Mouse (Mus musculus) CH12.LX (cell line): Measurements from ENCODE around the gene Cyp2g1. TPM values are rescaled to one million over a fixed set of nuclear protein-coding genes. Genes with fewer than 3 reads are reported as not detected.

Experiments used
- DNase-seq: peaks from one replicate; pipeline ENCODE4 v3.0.0-alpha.2; 2013; ENCODE audit errors: extremely low read depth
- H3K27ac ChIP-seq: 2 replicates; pipeline ENCODE4 v1.5.1; 2012; ENCODE audit warnings: low read depth, mild to moderate bottlenecking, control low read depth, moderate library complexity; ENCODE audit not compliant: insufficient read depth
- H3K27me3 ChIP-seq: replicated peaks from 2 replicates; pipeline ENCODE3; 2012; ENCODE audit warnings: inconsistent platforms
- H3K36me3 ChIP-seq, 2 experiments: replicated peaks in 1 of 2; 2 replicates each; pipeline versions ENCODE3 to v1.6.1; 2012; ENCODE audit warnings: inconsistent platforms in 1 of 2, low read length in 1 of 2, mild to moderate bottlenecking in 1 of 2, mixed read lengths in 1 of 2, moderate library complexity in 1 of 2; ENCODE audit not compliant: control insufficient read depth in 1 of 2, insufficient read depth in 1 of 2
- H3K4me1 ChIP-seq, 2 experiments: 2 replicates each; pipeline ENCODE4 v1.6.1; 2012; ENCODE audit warnings: inconsistent platforms in 1 of 2, moderate library complexity in 1 of 2; ENCODE audit not compliant: insufficient read depth in 2 of 2, control insufficient read depth in 1 of 2
- H3K4me2 ChIP-seq: 2 replicates; pipeline ENCODE4 v1.6.1; 2012; ENCODE audit warnings: low read depth, mild to moderate bottlenecking, control low read depth; ENCODE audit not compliant: poor library complexity, insufficient read depth, severe bottlenecking
- H3K4me3 ChIP-seq, 3 experiments: fragments of 150-350 bp in 1 of 3; sonication (generic) in 1 of 3; replicated peaks in 1 of 3; 2 replicates each; pipeline versions ENCODE3 to v1.5.1; 2011 to 2012; ENCODE audit warnings: low read depth in 2 of 3, low read length in 2 of 3, mild to moderate bottlenecking in 2 of 3, moderate library complexity in 2 of 3, control low read depth in 1 of 3, improper control_type of control experiment in 1 of 3, inconsistent platforms in 1 of 3, mixed read lengths in 1 of 3; ENCODE audit not compliant: poor library complexity in 1 of 3
- H3K79me2 ChIP-seq: replicated peaks from 2 replicates; pipeline ENCODE4 v1.6.1; 2012; ENCODE audit warnings: mild to moderate bottlenecking, moderate library complexity; ENCODE audit not compliant: control insufficient read depth, poor library complexity, insufficient read depth, severe bottlenecking; ENCODE audit errors: extremely low read depth
- H3K9ac ChIP-seq: 2 replicates; pipeline ENCODE4 v1.6.1; 2012; ENCODE audit warnings: low read depth, mild to moderate bottlenecking, control low read depth, moderate library complexity; ENCODE audit not compliant: insufficient read depth
- H3K9me3 ChIP-seq: replicated peaks from 2 replicates; pipeline ENCODE3; 2012; ENCODE audit warnings: low read length, inconsistent platforms, mixed read lengths
- BHLHE40 ChIP-seq: IDR thresholded peaks from 2 replicates; pipeline ENCODE4 v1.6.1; 2011; ENCODE audit warnings: mild to moderate bottlenecking, low read depth, low read length, improper control_type of control experiment
- CTCF ChIP-seq, 2 experiments: IDR thresholded peaks in 1 of 2; conservative IDR thresholded peaks in 1 of 2; 2 replicates each; pipeline ENCODE4 v1.5.1; 2011 to 2012; ENCODE audit warnings: low read depth in 2 of 2, low read length in 2 of 2, improper control_type of control experiment in 1 of 2, inconsistent platforms in 1 of 2, mild to moderate bottlenecking in 1 of 2, moderate library complexity in 1 of 2
- ELF1 ChIP-seq: IDR thresholded peaks from 2 replicates; pipeline ENCODE4 v1.6.1; 2014; ENCODE audit warnings: low read depth, mild to moderate bottlenecking, inconsistent platforms, low read length, improper control_type of control experiment
- ETS1 ChIP-seq: conservative IDR thresholded peaks from 2 replicates; pipeline ENCODE4 v1.6.1; 2012; ENCODE audit warnings: low read depth, mild to moderate bottlenecking, inconsistent platforms, low read length, improper control_type of control experiment, moderate library complexity
- GABPA ChIP-seq: IDR thresholded peaks from 2 replicates; pipeline ENCODE4 v1.6.1; 2012; ENCODE audit warnings: low read depth, low read length, improper control_type of control experiment, inconsistent platforms; ENCODE audit not compliant: insufficient replicate concordance
- IRF4 ChIP-seq: IDR thresholded peaks from 2 replicates; pipeline ENCODE4 v1.6.1; 2014; ENCODE audit warnings: low read depth, mild to moderate bottlenecking, inconsistent platforms, low read length, improper control_type of control experiment
- JUND ChIP-seq: conservative IDR thresholded peaks from 2 replicates; pipeline ENCODE4 v1.6.1; 2011; ENCODE audit warnings: low read depth, low read length, improper control_type of control experiment
- MAFK ChIP-seq: IDR thresholded peaks from 2 replicates; pipeline ENCODE4 v1.6.1; 2011; ENCODE audit warnings: low read length, improper control_type of control experiment; ENCODE audit not compliant: insufficient replicate concordance
- MAX ChIP-seq: IDR thresholded peaks from 2 replicates; pipeline ENCODE4 v1.6.1; 2011; ENCODE audit warnings: low read length, improper control_type of control experiment
- MXI1 ChIP-seq: IDR thresholded peaks from 2 replicates; pipeline ENCODE4 v1.6.1; 2011; ENCODE audit warnings: mild to moderate bottlenecking, low read depth, low read length, improper control_type of control experiment
- MYC ChIP-seq: IDR thresholded peaks from 2 replicates; pipeline ENCODE4 v1.6.1; 2011; ENCODE audit warnings: low read depth, mild to moderate bottlenecking, improper control_type of control experiment, low read length
- NRF1 ChIP-seq: IDR thresholded peaks from 2 replicates; pipeline ENCODE4 v1.6.1; 2014; ENCODE audit warnings: low read depth, mild to moderate bottlenecking, inconsistent platforms, low read length, improper control_type of control experiment, moderate library complexity
- PAX5 ChIP-seq: IDR thresholded peaks from 2 replicates; pipeline ENCODE4 v1.6.1; 2012; ENCODE audit warnings: low read length, inconsistent platforms, mixed read lengths
- POLR2A ChIP-seq: IDR thresholded peaks from 2 replicates; pipeline ENCODE4 v1.6.1; 2011; ENCODE audit warnings: low read depth, mild to moderate bottlenecking, improper control_type of control experiment, low read length
- POLR2AphosphoS2 ChIP-seq: IDR thresholded peaks from 2 replicates; pipeline ENCODE4 v1.6.1; 2011; ENCODE audit warnings: low read depth, low read length, improper control_type of control experiment
- RAD21 ChIP-seq: IDR thresholded peaks from 2 replicates; pipeline ENCODE4 v1.6.1; 2011; ENCODE audit warnings: low read depth, mild to moderate bottlenecking, low read length, improper control_type of control experiment, moderate library complexity
- SIN3A ChIP-seq: IDR thresholded peaks from 2 replicates; pipeline ENCODE4 v1.6.1; 2012; ENCODE audit warnings: low read length, improper control_type of control experiment, inconsistent platforms
- SMC3 ChIP-seq: IDR thresholded peaks from 2 replicates; pipeline ENCODE4 v1.6.1; 2011; ENCODE audit warnings: low read depth, low read length, improper control_type of control experiment
- TBP ChIP-seq: conservative IDR thresholded peaks from 2 replicates; pipeline ENCODE4 v1.6.1; 2011; ENCODE audit warnings: low read depth, low read length, improper control_type of control experiment
- TCF12 ChIP-seq: IDR thresholded peaks from 2 replicates; pipeline ENCODE4 v1.6.1; 2014; ENCODE audit warnings: low read depth, mild to moderate bottlenecking, inconsistent platforms, low read length, improper control_type of control experiment
- USF2 ChIP-seq: conservative IDR thresholded peaks from 2 replicates; pipeline ENCODE4 v1.6.1; 2011; ENCODE audit warnings: low read depth, low read length, improper control_type of control experiment
- ZMIZ1 ChIP-seq: IDR thresholded peaks from 2 replicates; pipeline ENCODE4 v1.6.1; 2012; ENCODE audit warnings: low read depth, mild to moderate bottlenecking, inconsistent platforms, low read length, improper control_type of control experiment
- ZNF384 ChIP-seq: IDR thresholded peaks from 2 replicates; pipeline ENCODE4 v1.6.1; 2012; ENCODE audit warnings: low read depth, low read length, improper control_type of control experiment, inconsistent platforms
- dilution Hi-C: fragments of 300-500 bp; cut with MboI; formaldehyde crosslinking; loops from 2 replicates; pipeline ENCODE4 v1.14.3; 2020; ENCODE audit warnings: low sequenced_read_pairs; ENCODE audit not compliant: extremely low pct_unique_long_range_greater_than_20kb, extremely low pct_ligation_motif_present
- in situ Hi-C: fragments of 300-500 bp; cut with MboI; formaldehyde crosslinking; loops from 3 replicates; pipeline ENCODE4 v1.14.3; 2019; ENCODE audit warnings: low sequenced_read_pairs, low pct_ligation_motif_present, low pct_unique_long_range_greater_than_20kb, mixed read lengths
- polyA plus RNA-seq: library from polyadenylated mRNA; unstranded; fragments of >175 nt; gene quantifications from 2 replicates; pipeline ENCODE4 v1.2.1, GENCODE M21; 2012; ENCODE audit warnings: low read depth; ENCODE audit not compliant: insufficient read length
- total RNA-seq, 2 experiments: library from RNA; depleted of rRNA; stranded (reverse); fragments of 300-350 nt in 1 of 2; fragments of >200 nt in 1 of 2; gene quantifications; 2 replicates each; pipeline ENCODE4 v1.2.3; 2012 to 2014

Cyp2g1 gene
- total and polyA plus RNA-seq, 3 experiments: 0.34 TPM; not detected in 2

- TF ChIP-seq CTCF (conservative IDR thresholded peaks at IDR 0.05 in 1 of 2, IDR thresholded peaks at IDR 0.05 in 1 of 2; ENCODE audit: low read depth in 2 of 2, low read length in 2 of 2) (peak; percentile 86 to 95), ZMIZ1 (no peak), ETS1 (no peak), IRF4 (peak; percentile 42; the same call in 1 of the 2 replicates), POLR2A (no peak), TCF12 (0 out of 2 replicates have a peak, but pooled peaks have one; percentile 12)
These were observed 30.2 kb upstream of the Cyp2g1 start (continued) for GRCm38 (mm10) chr7:26778474-26778873.

- no peaks in the 10 kb centered on the region for H3K36me3 ChIP-seq
- dilution Hi-C loops: no loop called here
These were observed 28.8 kb upstream of the Cyp2g1 start for GRCm38 (mm10) chr7:26779799-26780416.

GRCm38 (mm10) chr7:26780510-26780909 lies 28.2 kb upstream of the Cyp2g1 start:
- DNase-seq: peak; percentile 74
- peaks cover 2% of the 10 kb centered on the region for H3K27me3 ChIP-seq
- H3K4me1 ChIP-seq: peaks cover 37 to 52% of the 10 kb centered on the region in 2 experiments
- TF ChIP-seq MAX: peak; percentile 42; the same call in 1 of the 2 replicates
- TF ChIP-seq POLR2AphosphoS2: no peak
- TF ChIP-seq BHLHE40: peak; percentile 97
- TF ChIP-seq JUND: no peak
- no peak; the same call in 1 of the 2 replicates for TF ChIP-seq ELF1
- peak; percentile 34; the same call in 1 of the 2 replicates for TF ChIP-seq POLR2A
- peak; percentile 12; the same call in 1 of the 2 replicates for TF ChIP-seq IRF4
- TF ChIP-seq CTCF (conservative IDR thresholded peaks at IDR 0.05 in 1 of 2, IDR thresholded peaks at IDR 0.05 in 1 of 2; ENCODE audit: low read depth in 2 of 2, low read length in 2 of 2): peak in 1 of 2 experiments; percentile 43; a peak in 2 of 4 replicates
- TF ChIP-seq SMC3: peak; percentile 10; the same call in 1 of the 2 replicates
- no peak for TF ChIP-seq RAD21
- TF ChIP-seq TCF12: peak; percentile 52; the same call in 1 of the 2 replicates
- TF ChIP-seq NRF1: peak; percentile 98
- TF ChIP-seq GABPA: no peak
- no peak for TF ChIP-seq PAX5
- TF ChIP-seq MXI1: no peak
- TF ChIP-seq ZNF384: peak; percentile 66
- 0 out of 2 replicates have a peak, but pooled peaks have one; percentile 28 for TF ChIP-seq TBP
- no peak for TF ChIP-seq SIN3A
- no peak for TF ChIP-seq MAFK
- peak; percentile 45; the same call in 1 of the 2 replicates for TF ChIP-seq MYC
- TF ChIP-seq ETS1: peak; percentile 81
- TF ChIP-seq USF2: no peak
- TF ChIP-seq, all 38 proteins: peak for 12
- dilution Hi-C loops (no loop called here), in situ Hi-C loops (no loop called here)
- peak overlapping the region; percentile 17; the same call in 1 of the 2 replicates for H3K27ac ChIP-seq
- H3K79me2 ChIP-seq: peaks cover 5% of the 10 kb centered on the region; the same call in 1 of the 2 replicates
- H3K4me3 ChIP-seq: no peak overlapping the region
- no peaks in the 10 kb centered on the region for H3K36me3 ChIP-seq
- H3K9ac ChIP-seq: no peak overlapping the region; the same call in 1 of the 2 replicates
- no peaks in the 10 kb centered on the region for H3K9me3 ChIP-seq
- H3K4me2 ChIP-seq: peak overlapping the region; percentile 92

More at GRCm38 (mm10) chr7:26779799-26780416, 28.8 kb upstream of the Cyp2g1 start:
- H3K4me1 ChIP-seq: peaks cover 31 to 46% of the 10 kb centered on the region in 2 experiments
- peak overlapping the region in 1 of 3 experiments; percentile 30 for H3K4me3 ChIP-seq
- peaks cover 2% of the 10 kb centered on the region for H3K27me3 ChIP-seq
- DNase-seq: no peak
- peak overlapping the region; percentile 17; the same call in 1 of the 2 replicates for H3K27ac ChIP-seq
- no peaks in the 10 kb centered on the region for H3K9me3 ChIP-seq
- H3K4me2 ChIP-seq: peak overlapping the region; percentile 92
- in situ Hi-C loops: loop anchor here (10.0 kb wide), 1 partner anchor 65 kb away; no protein-coding TSS in a partner anchor
- no peak overlapping the region for H3K9ac ChIP-seq
- no peak for TF ChIP-seq IRF4
- H3K79me2 ChIP-seq: peaks cover 5% of the 10 kb centered on the region; the same call in 1 of the 2 replicates
